Mouse (Mus musculus) embryonic facial prominence, embryonic 11.5 days (tissue): ENCODE results near the gene Iqgap2. TPM values are rescaled to one million over a fixed set of nuclear protein-coding genes. Genes with fewer than 3 reads are reported as not detected.

Experiments
- ATAC-seq: fragments of 200-750 bp; cut with Nextera tagmentation; replicated peaks from 2 replicates; pipeline ENCODE4 v1.8.0; 2017; ENCODE audit warnings: low read depth; ENCODE audit not compliant: insufficient number of reproducible peaks, low FRiP score, low TSS enrichment
- DNase-seq: peaks from one replicate; pipeline ENCODE4 v3.0.0-alpha.2; 2015; ENCODE audit warnings: low spot score
- H3K27ac ChIP-seq: fragments of 300-500 bp; sonication (generic); replicated peaks from 2 replicates; pipeline ENCODE4 v1.5.1; 2014; ENCODE audit warnings: mild to moderate bottlenecking, low read depth, low read length, control low read depth
- H3K27me3 ChIP-seq: fragments of 300-500 bp; sonication (generic); 2 replicates; pipeline ENCODE4 v1.6.1; 2014; ENCODE audit warnings: mild to moderate bottlenecking, low read length, moderate library complexity, mixed read lengths; ENCODE audit not compliant: control insufficient read depth, insufficient read depth
- H3K36me3 ChIP-seq: fragments of 300-500 bp; sonication (generic); replicated peaks from 2 replicates; pipeline ENCODE4 v1.6.1; 2014; ENCODE audit warnings: low read depth, mild to moderate bottlenecking, low read length, moderate library complexity, mixed read lengths; ENCODE audit not compliant: control insufficient read depth, insufficient read depth
- H3K4me1 ChIP-seq: fragments of 300-500 bp; sonication (generic); 2 replicates; pipeline ENCODE4 v1.6.1; 2014; ENCODE audit warnings: low read length, mixed read lengths; ENCODE audit not compliant: control insufficient read depth, insufficient read depth
- H3K4me2 ChIP-seq: fragments of 300-500 bp; sonication (generic); 2 replicates; pipeline ENCODE4 v1.6.1; 2014; ENCODE audit warnings: low read depth, mild to moderate bottlenecking, control low read depth, low read length, moderate library complexity
- H3K4me3 ChIP-seq: fragments of 300-500 bp; sonication (generic); 2 replicates; pipeline ENCODE4 v1.5.1; 2014; ENCODE audit warnings: low read depth, low read length, control low read depth
- H3K9ac ChIP-seq: fragments of 300-500 bp; sonication (generic); replicated peaks from 2 replicates; pipeline ENCODE4 v1.6.1; 2014; ENCODE audit warnings: mild to moderate bottlenecking, control low read depth, low read length
- H3K9me3 ChIP-seq: fragments of 300-500 bp; sonication (generic); replicated peaks from 2 replicates; pipeline ENCODE4 v1.6.1; 2016; ENCODE audit warnings: mild to moderate bottlenecking, low read length, inconsistent platforms, mixed read lengths; ENCODE audit not compliant: control insufficient read depth
- WGBS: fragments of 180-500 bp; shearing (Covaris S2); extraction: QIAGEN DNeasy Blood & Tissue Kit; methylation state at CpG from one replicate; pipeline ENCODE4 v1.1.7; 2014; 5-methylcytosine and 5-hydroxymethylcytosine counted together
- polyA plus RNA-seq: library from polyadenylated mRNA; unstranded; fragments of >200 nt; fragmentation: Nextera tagmentation; extraction: Ambion mirVana; gene quantifications from 2 replicates; pipeline ENCODE4 v1.2.1, GENCODE M21; 2014

The Iqgap2 gene
- polyA plus RNA-seq, 1 experiment from 2014 or later: 16.3 TPM

GRCm38 (mm10) chr13:95692201-95692600 is 199.5 kb downstream of the Iqgap2 start:
- no peak for ATAC-seq
- Histone ChIP-seq H3K27me3 (no peaks in the 10 kb centered on the region), H3K9ac (no peak overlapping the region), H3K4me2 (no peak overlapping the region), H3K9me3 (no peaks in the 10 kb centered on the region), H3K4me1 (no peaks in the 10 kb centered on the region), H3K36me3 (no peaks in the 10 kb centered on the region), H3K27ac (no peak overlapping the region), H3K4me3 (no peak overlapping the region)
- DNase-seq: no peak
- 83% methylated on average over 8 of the region's 8 CpGs for WGBS

- no peak overlapping the region for H3K9ac ChIP-seq
- H3K36me3 ChIP-seq: no peaks in the 10 kb centered on the region
- DNase-seq: no peak
- H3K4me2 ChIP-seq: no peak overlapping the region
- no peak for ATAC-seq
- H3K4me1 ChIP-seq: no peaks in the 10 kb centered on the region
- no peaks in the 10 kb centered on the region for H3K27me3 ChIP-seq
- 85% methylated on average over 1 of the region's 1 CpGs for WGBS
- H3K4me3 ChIP-seq: no peak overlapping the region
- no peak overlapping the region for H3K27ac ChIP-seq
- no peaks in the 10 kb centered on the region for H3K9me3 ChIP-seq
Observed at GRCm38 (mm10) chr13:95688576-95688975, 203.1 kb downstream of the Iqgap2 start.

- Histone ChIP-seq H3K36me3 (no peaks in the 10 kb centered on the region), H3K4me1 (no peaks in the 10 kb centered on the region), H3K27me3 (no peaks in the 10 kb centered on the region), H3K9me3 (no peaks in the 10 kb centered on the region), H3K4me3 (no peak overlapping the region), H3K4me2 (no peak overlapping the region), H3K27ac (no peak overlapping the region), H3K9ac (no peak overlapping the region)
- WGBS: 67% methylated on average over 5 of the region's 5 CpGs
- no peak for DNase-seq
- ATAC-seq: no peak
Observed at GRCm38 (mm10) chr13:95685736-95686135, 206.0 kb downstream of the Iqgap2 start.

GRCm38 (mm10) chr13:95684656-95685244 is 207.0 kb downstream of the Iqgap2 start:
- Histone ChIP-seq H3K27me3 (no peaks in the 10 kb centered on the region), H3K9me3 (no peaks in the 10 kb centered on the region), H3K27ac (no peak overlapping the region), H3K36me3 (no peaks in the 10 kb centered on the region), H3K4me3 (no peak overlapping the region), H3K9ac (no peak overlapping the region), H3K4me2 (no peak overlapping the region), H3K4me1 (no peaks in the 10 kb centered on the region)
- ATAC-seq (no peak), DNase-seq (no peak)
- 93% methylated on average over 9 of the region's 9 CpGs for WGBS

GRCm38 (mm10) chr13:95679491-95679941 is 212.2 kb downstream of the Iqgap2 start:
- Histone ChIP-seq H3K27ac (no peak overlapping the region), H3K9ac (no peak overlapping the region), H3K36me3 (no peaks in the 10 kb centered on the region), H3K4me3 (no peak overlapping the region), H3K4me2 (no peak overlapping the region), H3K4me1 (no peaks in the 10 kb centered on the region), H3K9me3 (no peaks in the 10 kb centered on the region), H3K27me3 (no peaks in the 10 kb centered on the region)
- ATAC-seq (no peak), DNase-seq (no peak)
- WGBS: 86% methylated on average over 4 of the region's 4 CpGs

GRCm38 (mm10) chr13:95679078-95679477 is 212.6 kb downstream of the Iqgap2 start:
- WGBS: 87% methylated on average over 5 of the region's 5 CpGs
- no peak overlapping the region for H3K4me3 ChIP-seq

GRCm38 (mm10) chr13:95672372-95672771 is 219.3 kb downstream of the Iqgap2 start:
- WGBS: 86% methylated on average over 7 of the region's 7 CpGs
- Histone ChIP-seq H3K9ac (no peak overlapping the region), H3K4me1 (no peaks in the 10 kb centered on the region), H3K9me3 (no peaks in the 10 kb centered on the region), H3K4me3 (no peak overlapping the region), H3K27me3 (no peaks in the 10 kb centered on the region), H3K36me3 (no peaks in the 10 kb centered on the region), H3K4me2 (no peak overlapping the region), H3K27ac (no peak overlapping the region)
- DNase-seq: no peak
- ATAC-seq: no peak

More at GRCm38 (mm10) chr13:95679078-95679477, 212.6 kb downstream of the Iqgap2 start:
- Histone ChIP-seq H3K4me2 (no peak overlapping the region), H3K9ac (no peak overlapping the region), H3K27me3 (no peaks in the 10 kb centered on the region), H3K4me1 (no peaks in the 10 kb centered on the region), H3K36me3 (no peaks in the 10 kb centered on the region), H3K27ac (no peak overlapping the region), H3K9me3 (no peaks in the 10 kb centered on the region)
- DNase-seq (no peak), ATAC-seq (no peak)

- Histone ChIP-seq H3K9me3 (no peaks in the 10 kb centered on the region), H3K27me3 (no peaks in the 10 kb centered on the region), H3K27ac (no peak overlapping the region), H3K36me3 (no peaks in the 10 kb centered on the region), H3K9ac (no peak overlapping the region), H3K4me3 (no peak overlapping the region), H3K4me1 (no peaks in the 10 kb centered on the region), H3K4me2 (no peak overlapping the region)
- ATAC-seq: no peak
- WGBS: 87% methylated on average over 9 of the region's 9 CpGs
- DNase-seq: no peak
Observed at GRCm38 (mm10) chr13:95671108-95671897, 220.4 kb downstream of the Iqgap2 start.
